Mouse (Mus musculus): ENCODE measurements around the gene Crebl2. TPM values are rescaled to one million over a fixed set of nuclear protein-coding genes. Genes with fewer than 3 reads are reported as not detected.

The Crebl2 gene
- polyA plus RNA-seq (2014; fragmentation: Nextera tagmentation; extraction: Ambion mirVana): 1.8 and 2.9 TPM in 2 replicates

GRCm38 (mm10) chr6:134829786-134830700 lies at the start of gene Crebl2:
TSS of gene Crebl2 (plus strand) at chr6:134830154.
- whole genome bisulfite sequencing: under 1% methylated on average over 58 of the region's 58 CpGs
- ATAC-seq (peak; percentile 98), DNase-seq (ENCODE audit: low spot score) (peak; percentile 99)
- no peaks in the 10 kb centered on the region for H3K9me3 ChIP-seq (replicated peaks; ENCODE audit: control insufficient read depth, low read length)
- peak within 1 kb of the TSS; percentile 81 for H3K9ac ChIP-seq (ENCODE audit: low read length)
- H3K4me2 ChIP-seq (ENCODE audit: low read length): peak within 1 kb of the TSS; percentile 81
- H3K27ac ChIP-seq (ENCODE audit: low read depth, low read length): peak within 1 kb of the TSS; percentile 77; the same call in 1 of the 2 replicates
- H3K36me3 ChIP-seq (ENCODE audit: control insufficient read depth, insufficient read depth, low read length): no peaks in the 10 kb centered on the region
- peak within 1 kb of the TSS; percentile 73 for H3K4me3 ChIP-seq (ENCODE audit: low read depth, low read length)
- peaks cover 4% of the 10 kb centered on the region for H3K4me1 ChIP-seq (ENCODE audit: control insufficient read depth, insufficient read depth, low read length)
- no peaks in the 10 kb centered on the region for H3K27me3 ChIP-seq (replicated peaks; ENCODE audit: control insufficient read depth, insufficient read depth, low read length)

GRCm38 (mm10) chr6:134781494-134781913 lies 48.5 kb upstream of the Crebl2 start:
- Histone ChIP-seq H3K36me3 (ENCODE audit: control insufficient read depth, insufficient read depth, low read length) (no peaks in the 10 kb centered on the region), H3K27me3 (replicated peaks; ENCODE audit: control insufficient read depth, insufficient read depth, low read length) (no peaks in the 10 kb centered on the region), H3K9me3 (replicated peaks; ENCODE audit: control insufficient read depth, low read length) (no peaks in the 10 kb centered on the region), H3K27ac (ENCODE audit: low read depth, low read length) (no peak overlapping the region), H3K4me2 (ENCODE audit: low read length) (no peak overlapping the region), H3K4me1 (ENCODE audit: control insufficient read depth, insufficient read depth, low read length) (no peaks in the 10 kb centered on the region), H3K9ac (ENCODE audit: low read length) (no peak overlapping the region), H3K4me3 (ENCODE audit: low read depth, low read length) (no peak overlapping the region)
- WGBS: 77% methylated on average over 7 of the region's 7 CpGs
- DNase-seq (ENCODE audit: low spot score) (no peak), ATAC-seq (no peak)

GRCm38 (mm10) chr6:134782900-134783299 lies 47.1 kb upstream of the Crebl2 start:
- H3K36me3 ChIP-seq (ENCODE audit: control insufficient read depth, insufficient read depth, low read length): no peaks in the 10 kb centered on the region

GRCm38 (mm10) chr6:134786426-134786825 lies 43.5 kb upstream of the Crebl2 start:
- no peak overlapping the region for H3K9ac ChIP-seq (ENCODE audit: low read length)
- H3K4me2 ChIP-seq (ENCODE audit: low read length): no peak overlapping the region
- WGBS: 72% methylated on average over 3 of the region's 3 CpGs
- ATAC-seq (no peak), DNase-seq (ENCODE audit: low spot score) (no peak)
- no peak overlapping the region for H3K4me3 ChIP-seq (ENCODE audit: low read depth, low read length)
- no peaks in the 10 kb centered on the region for H3K27me3 ChIP-seq (replicated peaks; ENCODE audit: control insufficient read depth, insufficient read depth, low read length)
- no peak overlapping the region for H3K27ac ChIP-seq (ENCODE audit: low read depth, low read length)
- no peaks in the 10 kb centered on the region for H3K36me3 ChIP-seq (ENCODE audit: control insufficient read depth, insufficient read depth, low read length)
- peaks cover 4% of the 10 kb centered on the region; the same call in 1 of the 2 replicates for H3K4me1 ChIP-seq (ENCODE audit: control insufficient read depth, insufficient read depth, low read length)
- no peaks in the 10 kb centered on the region for H3K9me3 ChIP-seq (replicated peaks; ENCODE audit: control insufficient read depth, low read length)

More at GRCm38 (mm10) chr6:134782900-134783299, 47.1 kb upstream of the Crebl2 start:
- no peaks in the 10 kb centered on the region for H3K4me1 ChIP-seq (ENCODE audit: control insufficient read depth, insufficient read depth, low read length)
- H3K9ac ChIP-seq (ENCODE audit: low read length): no peak overlapping the region
- DNase-seq (ENCODE audit: low spot score) (no peak), ATAC-seq (no peak)
- no peak overlapping the region for H3K4me3 ChIP-seq (ENCODE audit: low read depth, low read length)
- H3K9me3 ChIP-seq (replicated peaks; ENCODE audit: control insufficient read depth, low read length): no peaks in the 10 kb centered on the region
- 91% methylated on average over 7 of the region's 7 CpGs for WGBS
- no peaks in the 10 kb centered on the region for H3K27me3 ChIP-seq (replicated peaks; ENCODE audit: control insufficient read depth, insufficient read depth, low read length)
- H3K27ac ChIP-seq (ENCODE audit: low read depth, low read length): no peak overlapping the region
- H3K4me2 ChIP-seq (ENCODE audit: low read length): no peak overlapping the region

GRCm38 (mm10) chr6:134789100-134789499 lies 40.9 kb upstream of the Crebl2 start:
- no peaks in the 10 kb centered on the region for H3K9me3 ChIP-seq (replicated peaks; ENCODE audit: control insufficient read depth, low read length)
- DNase-seq (ENCODE audit: low spot score) (no peak), ATAC-seq (no peak)
- H3K4me1 ChIP-seq (ENCODE audit: control insufficient read depth, insufficient read depth, low read length): peaks cover 4% of the 10 kb centered on the region; the same call in 1 of the 2 replicates
- H3K4me3 ChIP-seq (ENCODE audit: low read depth, low read length): no peak overlapping the region
- H3K36me3 ChIP-seq (ENCODE audit: control insufficient read depth, insufficient read depth, low read length): no peaks in the 10 kb centered on the region
- 60% methylated on average over 6 of the region's 6 CpGs for WGBS
- H3K27ac ChIP-seq (ENCODE audit: low read depth, low read length): no peak overlapping the region
- H3K9ac ChIP-seq (ENCODE audit: low read length): no peak overlapping the region
- no peaks in the 10 kb centered on the region for H3K27me3 ChIP-seq (replicated peaks; ENCODE audit: control insufficient read depth, insufficient read depth, low read length)
- 0 out of 2 replicates have a peak overlapping the region, but pooled peaks have one; percentile 3 for H3K4me2 ChIP-seq (ENCODE audit: low read length)

GRCm38 (mm10) chr6:134791251-134792118 lies 38.5 kb upstream of the Crebl2 start:
- Histone ChIP-seq H3K36me3 (ENCODE audit: control insufficient read depth, insufficient read depth, low read length) (no peaks in the 10 kb centered on the region), H3K4me3 (ENCODE audit: low read depth, low read length) (peak overlapping the region; percentile 60), H3K4me2 (ENCODE audit: low read length) (peak overlapping the region; percentile 66), H3K27ac (ENCODE audit: low read depth, low read length) (peak overlapping the region; percentile 90), H3K9me3 (replicated peaks; ENCODE audit: control insufficient read depth, low read length) (no peaks in the 10 kb centered on the region), H3K27me3 (replicated peaks; ENCODE audit: control insufficient read depth, insufficient read depth, low read length) (no peaks in the 10 kb centered on the region), H3K9ac (ENCODE audit: low read length) (peak overlapping the region; percentile 86), H3K4me1 (ENCODE audit: control insufficient read depth, insufficient read depth, low read length) (peaks cover 4% of the 10 kb centered on the region; the same call in 1 of the 2 replicates)
- DNase-seq (ENCODE audit: low spot score) (peak; percentile 40), ATAC-seq (no peak)
- under 1% methylated on average over 34 of the region's 46 CpGs for WGBS

GRCm38 (mm10) chr6:134792141-134793045 lies 37.6 kb upstream of the Crebl2 start, which contains the start of gene Dusp16:
TSS of gene Dusp16 (minus strand) at chr6:134792625.
- WGBS: under 1% methylated on average over 93 of the region's 108 CpGs
- Histone ChIP-seq H3K9ac (ENCODE audit: low read length) (peak within 1 kb of the TSS; percentile 86), H3K4me1 (ENCODE audit: control insufficient read depth, insufficient read depth, low read length) (peaks cover 4% of the 10 kb centered on the region; the same call in 1 of the 2 replicates), H3K27me3 (replicated peaks; ENCODE audit: control insufficient read depth, insufficient read depth, low read length) (no peaks in the 10 kb centered on the region), H3K36me3 (ENCODE audit: control insufficient read depth, insufficient read depth, low read length) (no peaks in the 10 kb centered on the region), H3K9me3 (replicated peaks; ENCODE audit: control insufficient read depth, low read length) (no peaks in the 10 kb centered on the region), H3K27ac (ENCODE audit: low read depth, low read length) (peak within 1 kb of the TSS; percentile 90), H3K4me2 (ENCODE audit: low read length) (peak within 1 kb of the TSS; percentile 66), H3K4me3 (ENCODE audit: low read depth, low read length) (peak within 1 kb of the TSS; percentile 60)
- peak; percentile 87 for ATAC-seq
- DNase-seq (ENCODE audit: low spot score): peak; percentile 96
